Mouse (Mus musculus) heart, embryonic 14.5 days (tissue): ENCODE results near the gene 1700023F06Rik. TPM values are rescaled to one million over a fixed set of nuclear protein-coding genes. Genes with fewer than 3 reads are reported as not detected.

ENCODE experiments used
- ATAC-seq: fragments of 200-750 bp; cut with Nextera tagmentation; 2 replicates; pipeline ENCODE4 v1.8.0; 2017; ENCODE audit warnings: low read depth, moderate TSS enrichment; ENCODE audit not compliant: insufficient number of reproducible peaks, insufficient read depth, low FRiP score
- H3K27ac ChIP-seq, 2 experiments: fragments of 200-500 bp in 1 of 2; fragments of 300-500 bp in 1 of 2; sonication (generic) in 1 of 2; replicated peaks in 1 of 2; 2 replicates each; pipeline ENCODE4 v1.5.1; 2012 to 2014; ENCODE audit warnings: low read depth in 2 of 2, low read length in 2 of 2, control low read depth in 1 of 2, mild to moderate bottlenecking in 1 of 2, mixed read lengths in 1 of 2; ENCODE audit not compliant: control insufficient read depth in 1 of 2, insufficient read depth in 1 of 2
- H3K27me3 ChIP-seq: fragments of 300-500 bp; sonication (generic); 2 replicates; pipeline ENCODE4 v1.6.1; 2014; ENCODE audit warnings: mild to moderate bottlenecking, low read length, control low read depth; ENCODE audit not compliant: control insufficient read depth, insufficient read depth
- H3K36me3 ChIP-seq: fragments of 300-500 bp; sonication (generic); 2 replicates; pipeline ENCODE4 v1.6.1; 2014; ENCODE audit warnings: mild to moderate bottlenecking, control low read depth, low read length, mixed read lengths; ENCODE audit not compliant: control insufficient read depth, insufficient read depth
- H3K4me1 ChIP-seq, 2 experiments: fragments of 200-500 bp in 1 of 2; fragments of 300-500 bp in 1 of 2; sonication (generic) in 1 of 2; 2 replicates each; pipeline ENCODE4 v1.6.1; 2012 to 2014; ENCODE audit warnings: low read length in 2 of 2, control low read depth in 1 of 2, mixed read lengths in 1 of 2; ENCODE audit not compliant: control insufficient read depth in 2 of 2, insufficient read depth in 2 of 2
- H3K4me2 ChIP-seq: fragments of 300-500 bp; sonication (generic); 2 replicates; pipeline ENCODE4 v1.6.1; 2014; ENCODE audit warnings: mild to moderate bottlenecking, low read length
- H3K4me3 ChIP-seq, 2 experiments: fragments of 200-500 bp in 1 of 2; fragments of 300-500 bp in 1 of 2; sonication (generic) in 1 of 2; 2 replicates each; pipeline ENCODE4 v1.5.1; 2012 to 2014; ENCODE audit warnings: low read length in 2 of 2, mild to moderate bottlenecking in 2 of 2, control low read depth in 1 of 2, low read depth in 1 of 2, moderate library complexity in 1 of 2; ENCODE audit not compliant: control insufficient read depth in 1 of 2, insufficient read depth in 1 of 2
- H3K9ac ChIP-seq: fragments of 300-500 bp; sonication (generic); 2 replicates; pipeline ENCODE4 v1.6.1; 2014; ENCODE audit warnings: mild to moderate bottlenecking, low read length
- H3K9me3 ChIP-seq: fragments of 300-500 bp; sonication (generic); 2 replicates; pipeline ENCODE4 v1.6.1; 2016; ENCODE audit warnings: low read length, control low read depth; ENCODE audit not compliant: control insufficient read depth
- WGBS: fragments of 180-500 bp; shearing (Covaris S2); extraction: QIAGEN DNeasy Blood & Tissue Kit; methylation state at CpG from one replicate; pipeline ENCODE4 v1.1.7; 2014; 5-methylcytosine and 5-hydroxymethylcytosine counted together
- polyA plus RNA-seq: library from polyadenylated mRNA; unstranded; fragments of >200 nt; fragmentation: Nextera tagmentation; extraction: Ambion mirVana; gene quantifications from 2 replicates; pipeline ENCODE4 v1.2.1, GENCODE M21; 2014

The 1700023F06Rik gene
- polyA plus RNA-seq, 1 experiment from 2014 or later = 0.30 TPM

DNA sequence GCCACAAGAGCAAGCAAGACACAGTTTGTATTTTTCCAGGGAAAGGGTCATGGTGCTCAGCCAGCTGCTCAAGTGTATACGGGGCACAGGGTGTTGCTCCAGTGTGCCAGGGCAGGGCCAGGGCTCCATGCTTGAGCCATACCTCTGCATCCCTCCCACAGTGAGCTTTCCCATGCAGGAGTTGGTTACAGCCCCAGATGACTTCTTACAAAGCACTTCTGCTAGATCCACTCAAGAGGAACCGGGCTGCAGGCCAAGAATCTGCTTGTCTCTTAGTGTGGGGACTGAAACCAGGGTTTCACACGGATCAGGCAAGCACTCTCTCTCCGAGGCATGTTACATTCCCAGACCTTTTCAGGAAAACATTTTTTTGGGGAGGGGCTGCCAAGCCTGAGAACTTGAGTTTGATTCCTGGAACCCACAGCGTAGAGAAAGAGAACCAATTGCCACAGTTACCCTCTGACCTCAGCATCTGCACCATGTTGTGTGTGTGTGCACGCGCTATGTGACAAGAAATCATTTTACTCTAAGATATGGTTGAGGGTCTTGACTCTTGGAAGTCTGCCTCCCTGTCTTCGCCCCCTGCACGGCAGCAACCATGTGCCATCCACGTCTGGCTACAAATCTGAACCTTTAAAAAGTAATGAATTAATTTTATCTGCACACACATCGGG lies 39.3 kb upstream of the 1700023F06Rik start:
- 31% methylated on average over 11 of the region's 11 CpGs for WGBS
- H3K4me3 ChIP-seq = no peak overlapping the region
- H3K4me2 ChIP-seq = peak overlapping the region; percentile 41
- no peaks in the 10 kb centered on the region for H3K36me3 ChIP-seq
- no peaks in the 10 kb centered on the region for H3K27me3 ChIP-seq
- peaks cover 35 to 48% of the 10 kb centered on the region in 2 experiments for H3K4me1 ChIP-seq
- H3K27ac ChIP-seq = peak overlapping the region; percentile 76
- H3K9ac ChIP-seq = peak overlapping the region; percentile 46; the same call in 1 of the 2 replicates
- H3K9me3 ChIP-seq = no peaks in the 10 kb centered on the region
- peak; percentile 74 for ATAC-seq

DNA sequence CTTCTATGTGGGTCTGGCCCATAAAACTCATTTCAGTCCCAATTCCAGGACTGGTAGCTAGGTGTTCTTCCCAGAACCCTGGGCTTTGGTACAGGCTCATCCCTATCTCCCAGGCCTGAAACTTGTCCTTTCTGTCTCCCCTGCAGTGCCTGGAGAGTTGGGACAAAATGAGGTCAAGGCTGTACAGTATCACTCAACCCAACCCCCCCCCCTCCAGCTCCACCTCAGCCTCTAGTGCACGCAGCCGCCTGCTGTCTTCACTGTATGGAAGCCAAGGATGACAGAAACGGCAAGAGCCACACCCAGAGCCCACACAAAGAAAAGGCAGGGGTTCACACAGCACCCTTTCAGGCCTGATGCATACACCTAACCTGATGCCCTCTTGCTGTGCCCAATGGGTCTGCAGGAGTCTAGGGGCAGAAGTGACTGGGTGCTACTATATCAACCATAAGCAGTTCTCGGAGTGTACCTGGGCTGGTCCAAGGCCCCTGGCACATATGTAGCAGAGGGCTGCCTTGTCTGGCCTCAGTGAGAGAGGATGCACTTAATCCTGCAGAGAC lies 38.5 kb upstream of the 1700023F06Rik start:
- ATAC-seq = no peak
- no peak overlapping the region for H3K4me3 ChIP-seq
- 31% methylated on average over 4 of the region's 4 CpGs for WGBS
- no peaks in the 10 kb centered on the region for H3K36me3 ChIP-seq
- H3K9me3 ChIP-seq = no peaks in the 10 kb centered on the region
- H3K4me2 ChIP-seq = peak overlapping the region; percentile 6; the same call in 1 of the 2 replicates
- peaks cover 35 to 48% of the 10 kb centered on the region in 2 experiments for H3K4me1 ChIP-seq
- peak overlapping the region; percentile 38; the same call in 1 of the 2 replicates for H3K9ac ChIP-seq
- H3K27me3 ChIP-seq = no peaks in the 10 kb centered on the region
- peak overlapping the region; percentile 31 to 73 for H3K27ac ChIP-seq

DNA sequence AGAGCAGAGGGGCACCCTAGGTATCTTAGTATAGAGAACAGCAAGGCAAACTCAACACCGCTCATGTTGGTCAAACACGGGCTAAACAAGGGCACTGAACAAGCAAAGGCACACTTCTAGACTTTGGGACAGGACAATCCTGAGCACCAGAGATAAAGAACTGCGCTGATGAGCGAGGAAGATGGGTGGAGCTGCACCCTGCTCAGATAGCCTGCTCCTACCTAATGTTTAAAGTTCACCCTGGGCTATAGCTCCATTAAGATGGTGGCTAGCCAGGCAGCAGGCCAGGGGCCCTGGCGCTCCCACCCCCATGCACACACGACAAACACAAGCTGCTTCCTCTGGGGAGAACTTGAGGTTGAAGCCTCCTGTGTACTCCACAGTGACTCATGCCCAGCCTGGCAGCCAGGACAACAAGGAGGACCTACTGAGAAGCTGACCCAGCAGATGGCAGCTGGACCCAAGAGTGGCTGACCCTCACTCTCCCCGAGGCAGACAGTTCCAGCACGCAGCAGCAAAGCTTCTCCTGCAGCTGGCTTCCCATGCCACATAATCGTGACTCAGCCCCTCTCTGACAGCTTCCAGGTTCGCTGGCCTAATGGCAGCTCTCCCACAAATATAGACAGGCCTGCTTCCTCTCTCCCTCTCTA lies 37.8 kb upstream of the 1700023F06Rik start:
- peaks cover 35 to 48% of the 10 kb centered on the region in 2 experiments for H3K4me1 ChIP-seq
- ATAC-seq = 0 out of 2 replicates have a peak, but pooled peaks have one; percentile 23
- no peaks in the 10 kb centered on the region for H3K9me3 ChIP-seq
- H3K4me2 ChIP-seq = peak overlapping the region; percentile 6
- no peaks in the 10 kb centered on the region for H3K36me3 ChIP-seq
- 47% methylated on average over 10 of the region's 10 CpGs for WGBS
- peak overlapping the region; percentile 34; the same call in 1 of the 2 replicates for H3K9ac ChIP-seq
- no peak overlapping the region for H3K4me3 ChIP-seq
- peak overlapping the region; percentile 31 to 73 for H3K27ac ChIP-seq
- H3K27me3 ChIP-seq = no peaks in the 10 kb centered on the region

DNA sequence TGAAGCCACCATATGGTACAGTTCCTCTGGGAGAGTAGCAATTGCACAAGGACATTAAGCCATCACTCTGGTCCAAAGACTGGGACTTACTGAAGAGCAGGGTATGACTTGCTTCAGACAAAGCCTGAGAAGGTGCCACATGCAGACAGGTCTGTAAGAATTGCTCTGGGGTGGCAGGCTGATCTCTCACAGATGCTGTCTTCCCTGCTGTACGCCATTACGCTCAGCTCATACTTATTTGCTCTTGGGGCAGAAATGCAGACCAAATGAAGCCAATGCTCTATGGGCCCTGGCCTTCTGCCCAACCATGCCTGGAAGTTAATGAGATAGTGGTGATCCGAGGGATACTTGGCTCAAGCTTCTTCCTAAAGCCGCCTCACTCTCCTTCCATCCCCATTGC lies 36.5 kb upstream of the 1700023F06Rik start:
- Histone ChIP-seq H3K4me1 (peaks cover 44 to 60% of the 10 kb centered on the region in 2 experiments), H3K27ac (no peak overlapping the region)
- no peak for ATAC-seq

DNA sequence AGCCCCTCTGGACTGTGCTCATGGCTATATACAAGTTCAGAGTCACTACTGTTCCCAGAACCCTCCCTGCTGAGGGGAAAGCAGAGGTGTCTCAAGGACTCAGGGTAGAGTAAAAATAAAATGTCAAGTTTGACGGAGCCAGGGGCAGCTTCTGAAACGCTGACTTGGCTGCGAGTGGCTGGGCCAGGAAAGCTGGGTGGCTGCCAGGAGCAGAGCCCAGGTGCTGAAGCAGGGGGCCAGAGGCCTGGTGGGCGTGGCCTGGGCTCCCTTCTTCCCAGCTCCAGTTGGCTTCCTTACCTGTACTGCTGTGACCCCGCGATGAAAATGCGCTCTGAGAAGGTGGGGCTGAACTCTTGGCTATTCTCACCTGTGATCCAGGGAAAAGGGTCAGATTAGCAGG lies 32.4 kb upstream of the 1700023F06Rik start:
- H3K27me3 ChIP-seq = no peaks in the 10 kb centered on the region
- WGBS = 19% methylated on average over 7 of the region's 7 CpGs
- H3K4me1 ChIP-seq = peaks cover 13 to 22% of the 10 kb centered on the region in 2 experiments
- no peak; the same call in none of the 2 replicates for ATAC-seq
- H3K4me3 ChIP-seq = no peak overlapping the region
- H3K4me2 ChIP-seq = no peak overlapping the region
- peak overlapping the region; percentile 31; the same call in 1 of the 2 replicates for H3K9ac ChIP-seq
- H3K27ac ChIP-seq = peak overlapping the region in 1 of 2 experiments; percentile 53; a peak in 2 of 4 replicates
- peaks cover 25% of the 10 kb centered on the region for H3K36me3 ChIP-seq
- no peaks in the 10 kb centered on the region for H3K9me3 ChIP-seq

More for the DNA sequence above, 36.5 kb upstream of the 1700023F06Rik start:
- Histone ChIP-seq H3K9me3 (no peaks in the 10 kb centered on the region), H3K4me2 (no peak overlapping the region), H3K9ac (no peak overlapping the region; the same call in 1 of the 2 replicates), H3K36me3 (peaks cover 6% of the 10 kb centered on the region; the same call in 1 of the 2 replicates), H3K27me3 (no peaks in the 10 kb centered on the region), H3K4me3 (no peak overlapping the region)
- WGBS = 60% methylated on average over 4 of the region's 4 CpGs

DNA sequence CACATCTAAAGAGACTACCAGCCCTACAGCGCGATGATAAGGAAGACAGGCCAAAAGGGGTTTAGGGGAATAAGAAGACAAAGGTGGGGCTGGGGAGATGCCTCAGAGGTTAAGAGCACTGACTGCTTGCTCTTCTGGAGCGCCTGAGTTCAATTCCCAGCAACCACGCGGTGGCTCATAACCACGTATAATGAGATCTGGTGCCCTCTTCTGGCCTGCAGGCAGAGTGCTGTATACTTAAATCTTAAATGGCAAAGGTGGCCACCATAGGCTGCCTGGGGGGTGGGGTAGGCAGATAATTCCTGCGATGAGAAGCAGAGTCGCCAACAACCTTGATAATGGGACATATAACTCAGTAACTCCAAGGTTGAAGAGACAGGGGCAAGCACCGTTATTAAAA lies 29.4 kb upstream of the 1700023F06Rik start:
- H3K9ac ChIP-seq = no peak overlapping the region
- no peak overlapping the region for H3K4me3 ChIP-seq
- H3K4me1 ChIP-seq = peaks cover 10 to 12% of the 10 kb centered on the region in 2 experiments
- ATAC-seq = no peak
- H3K4me2 ChIP-seq = no peak overlapping the region
- H3K36me3 ChIP-seq = peaks cover 25% of the 10 kb centered on the region
- 70% methylated on average over 9 of the region's 9 CpGs for WGBS
- H3K27ac ChIP-seq = no peak overlapping the region
- H3K27me3 ChIP-seq = no peaks in the 10 kb centered on the region
- H3K9me3 ChIP-seq = no peaks in the 10 kb centered on the region

DNA sequence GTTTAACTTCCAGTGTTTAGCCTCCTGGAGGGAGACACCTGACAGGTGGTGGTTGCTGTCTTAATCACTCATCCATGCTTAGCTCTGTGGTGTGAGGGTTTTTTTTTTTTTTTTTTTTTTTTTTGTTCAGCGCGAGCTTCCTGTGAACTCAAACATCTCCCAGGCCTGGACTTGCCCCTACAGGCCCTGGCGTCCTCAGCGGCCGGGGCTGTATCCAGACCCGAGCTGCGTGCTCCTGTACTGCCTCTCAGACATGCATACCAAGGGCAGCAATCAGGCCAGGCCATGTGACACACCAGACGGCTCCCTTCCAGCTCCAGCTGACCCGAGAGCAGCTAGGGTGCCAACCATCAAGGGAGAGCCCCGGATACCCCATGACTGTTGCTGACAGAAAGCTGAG lies 28.5 kb upstream of the 1700023F06Rik start:
- Histone ChIP-seq H3K36me3 (peaks cover 28% of the 10 kb centered on the region), H3K27ac (no peak overlapping the region), H3K27me3 (no peaks in the 10 kb centered on the region), H3K9ac (no peak overlapping the region), H3K4me2 (no peak overlapping the region), H3K4me1 (peaks cover 10 to 12% of the 10 kb centered on the region in 2 experiments), H3K9me3 (no peaks in the 10 kb centered on the region), H3K4me3 (no peak overlapping the region)
- no peak for ATAC-seq
- 78% methylated on average over 10 of the region's 10 CpGs for WGBS
